Mouse (Mus musculus) cerebellum, postnatal 10 days (tissue): Measurements from ENCODE around the gene Oser1.
A peak's percentile ranks its signal among the peaks of the same experiment; 100 is the strongest.
"Not testable (repeated sequence)": the region's sequence is repeated elsewhere in the genome, so short reads cannot be mapped to it uniquely, and the experiment has no call there.

ENCODE experiments used
- DNase-seq, 2 experiments: peaks; one replicate each; pipeline ENCODE4 v3.0.0; 2021; ENCODE audit warnings: mixed read lengths in 2 of 2

Gene Oser1

GRCm38 (mm10) chr2:163443543-163443942 lies 19.0 kb upstream of the Oser1 start:
- DNase-seq: peak; percentile 65 to 73

- DNase-seq: peak; percentile 36 to 41
These were observed 15.0 kb upstream of the Oser1 start for GRCm38 (mm10) chr2:163439488-163439887.

- DNase-seq: peak; percentile 65 to 76
These were observed 14.3 kb upstream of the Oser1 start for GRCm38 (mm10) chr2:163438619-163439451.

- DNase-seq: peak; percentile 89 to 90
These were observed 13.7 kb upstream of the Oser1 start, which contains the start of gene Gdap1l1 for GRCm38 (mm10) chr2:163438246-163438618. TSS of gene Gdap1l1 (plus strand) at chr2:163438476.

GRCm38 (mm10) chr2:163437800-163438199 lies 13.3 kb upstream of the Oser1 start:
- DNase-seq: peak; percentile 28 to 57

GRCm38 (mm10) chr2:163433971-163434370 lies 9.5 kb upstream of the Oser1 start:
- DNase-seq: peak; percentile 90 to 93

GRCm38 (mm10) chr2:163431289-163431688 lies 6.8 kb upstream of the Oser1 start:
- no peak for DNase-seq

- DNase-seq: no peak
These were observed 4.0 kb upstream of the Oser1 start for GRCm38 (mm10) chr2:163428346-163429011.

GRCm38 (mm10) chr2:163422895-163423660 lies 1.4 kb downstream of the Oser1 start:
- DNase-seq: no peak

GRCm38 (mm10) chr2:163420366-163420886 lies 4.1 kb downstream of the Oser1 start:
- peak; percentile 31 to 42 for DNase-seq

GRCm38 (mm10) chr2:163419346-163420045 lies 5.0 kb downstream of the Oser1 start:
- DNase-seq: peak; percentile 98 to 99

GRCm38 (mm10) chr2:163418841-163419345 lies 5.6 kb downstream of the Oser1 start:
- no peak for DNase-seq

GRCm38 (mm10) chr2:163417830-163418229 lies 6.7 kb downstream of the Oser1 start:
- no peak for DNase-seq

GRCm38 (mm10) chr2:163417026-163417425 lies 7.5 kb downstream of the Oser1 start:
- DNase-seq: no peak

GRCm38 (mm10) chr2:163412846-163413590 lies 11.5 kb downstream of the Oser1 start:
- DNase-seq: no peak

- DNase-seq: no peak
These were observed 12.1 kb downstream of the Oser1 start for GRCm38 (mm10) chr2:163412419-163412818.

GRCm38 (mm10) chr2:163411840-163412239 lies 12.7 kb downstream of the Oser1 start:
- no peak for DNase-seq

- not testable (repeated sequence) for DNase-seq
These were observed 13.2 kb downstream of the Oser1 start for GRCm38 (mm10) chr2:163411344-163411743.

- no peak for DNase-seq
These were observed 14.3 kb downstream of the Oser1 start for GRCm38 (mm10) chr2:163410211-163410610.

- no peak for DNase-seq
These were observed 20.3 kb downstream of the Oser1 start for GRCm38 (mm10) chr2:163404037-163404815.
